Mouse (Mus musculus) brain, embryonic 14.5 days (tissue): Measurements from ENCODE around the gene Cand1.
A peak's percentile ranks its signal among the peaks of the same experiment; 100 is the strongest.

Source experiments
- CTCF ChIP-seq: fragments of 200-500 bp; IDR thresholded peaks from 2 replicates; pipeline ENCODE4 v1.5.1; 2012; ENCODE audit warnings: inconsistent platforms, mild to moderate bottlenecking, moderate library complexity, borderline replicate concordance; ENCODE audit not compliant: insufficient read depth, insufficient read length; ENCODE audit errors: extremely low read depth
- POLR2A ChIP-seq: fragments of 200-500 bp; IDR thresholded peaks from 2 replicates; pipeline ENCODE4 v1.6.1; 2012; ENCODE audit warnings: mild to moderate bottlenecking, inconsistent platforms, borderline replicate concordance; ENCODE audit not compliant: poor library complexity, insufficient read depth, insufficient read length, severe bottlenecking; ENCODE audit errors: extremely low read depth

- peak; percentile 94; the same call in 1 of the 2 replicates for TF ChIP-seq POLR2A
- TF ChIP-seq CTCF, result no peak
These were observed at the start of gene Cand1 for GRCm38 (mm10) chr10:119239969-119240721.
